Mouse (Mus musculus) adrenal gland, postnatal 36 days (tissue): Measurements from ENCODE around the gene Prkcz. TPM values are rescaled to one million over a fixed set of nuclear protein-coding genes. Genes with fewer than 3 reads are reported as not detected.
"Not testable (repeated sequence)": the region's sequence is repeated elsewhere in the genome, so short reads cannot be mapped to it uniquely, and the experiment has no call there.

ENCODE experiments used
- DNase-seq, 2 experiments: peaks; one replicate each; pipeline ENCODE4 v3.0.0; 2021; ENCODE audit warnings: mixed read lengths in 1 of 2
- total RNA-seq, 2 experiments: library from RNA; stranded (reverse); gene quantifications; 2 replicates each; pipeline ENCODE4 v1.2.3; 2021

The Prkcz gene
- total RNA-seq, 2 experiments from 2014 or later: 3.4 to 4.3 TPM

- DNase-seq: no peak
These were observed 78.1 kb downstream of the Prkcz start for GRCm38 (mm10) chr4:155283001-155283503.

GRCm38 (mm10) chr4:155282231-155282630 is 78.9 kb downstream of the Prkcz start:
- no peak for DNase-seq

GRCm38 (mm10) chr4:155281652-155282051 is 79.5 kb downstream of the Prkcz start:
- DNase-seq: peak; percentile 34 to 35

GRCm38 (mm10) chr4:155281227-155281626 is 79.9 kb downstream of the Prkcz start:
- no peak for DNase-seq

- DNase-seq: no peak
These were observed 80.4 kb downstream of the Prkcz start for GRCm38 (mm10) chr4:155280768-155281121.

GRCm38 (mm10) chr4:155279926-155280767 is 81.0 kb downstream of the Prkcz start:
- peak; percentile 75 to 77 for DNase-seq

GRCm38 (mm10) chr4:155279054-155279453 is 82.1 kb downstream of the Prkcz start:
- no peak for DNase-seq

GRCm38 (mm10) chr4:155277963-155278362 is 83.2 kb downstream of the Prkcz start:
- DNase-seq: no peak

- DNase-seq: no peak
These were observed 86.3 kb downstream of the Prkcz start for GRCm38 (mm10) chr4:155274851-155275250.

- no peak for DNase-seq
These were observed 86.7 kb downstream of the Prkcz start for GRCm38 (mm10) chr4:155274451-155274850.

- DNase-seq: peak; percentile 75 to 86
These were observed 92.8 kb downstream of the Prkcz start for GRCm38 (mm10) chr4:155268382-155268781.

- DNase-seq: peak in 1 of 2 experiments; percentile 25
These were observed 93.5 kb downstream of the Prkcz start for GRCm38 (mm10) chr4:155267639-155268175.

GRCm38 (mm10) chr4:155267047-155267543 is 94.1 kb downstream of the Prkcz start:
- DNase-seq: peak in 1 of 2 experiments; percentile 36

GRCm38 (mm10) chr4:155264521-155265321 is 96.4 kb downstream of the Prkcz start:
- no peak for DNase-seq

GRCm38 (mm10) chr4:155252253-155252652 is 108.9 kb downstream of the Prkcz start:
- DNase-seq: no peak

- no peak for DNase-seq
These were observed 110.0 kb downstream of the Prkcz start for GRCm38 (mm10) chr4:155251147-155251546.

GRCm38 (mm10) chr4:155250361-155251117 is 110.6 kb downstream of the Prkcz start:
- peak; percentile 37 to 38 for DNase-seq

GRCm38 (mm10) chr4:155249648-155250351 is 111.4 kb downstream of the Prkcz start, which contains the start of gene Faap20:
TSS of gene Faap20 (plus strand) at chr4:155249802.
- peak; percentile 93 to 94 for DNase-seq

- DNase-seq: peak; percentile 90 to 93
These were observed 111.9 kb downstream of the Prkcz start for GRCm38 (mm10) chr4:155249257-155249647.

- not testable (repeated sequence) for DNase-seq
These were observed 113.1 kb downstream of the Prkcz start for GRCm38 (mm10) chr4:155248054-155248453.

GRCm38 (mm10) chr4:155246691-155247105 is 114.5 kb downstream of the Prkcz start:
- no peak for DNase-seq
